27 mouse cellular contexts compared by ENCODE assay signal in the genomic region with DNA sequence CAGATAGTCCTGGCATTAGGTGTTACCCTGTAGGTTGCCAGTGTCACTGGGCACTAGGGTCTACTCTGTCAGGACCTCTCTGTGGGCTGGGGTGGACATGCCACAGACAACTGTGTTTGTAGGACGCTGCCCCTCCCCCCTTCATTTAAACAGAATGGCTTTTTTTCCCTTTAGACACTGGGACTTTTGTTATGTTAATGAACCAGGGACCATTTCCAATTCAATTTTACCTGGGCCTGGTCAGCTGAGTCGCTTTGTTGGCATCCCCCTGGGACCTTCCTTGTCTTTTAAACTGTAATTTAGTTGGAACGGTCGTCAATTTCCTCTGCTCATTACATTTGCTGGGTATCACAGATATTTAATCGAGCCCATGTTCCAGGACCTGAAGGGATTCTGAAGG.
DNase-seq lines count a peak whose midpoint lies in the region; ATAC-seq and TF ChIP-seq lines count a peak whose summit lies in the region.
"Had no signal": no experiment of that assay in that cellular context is flagged by ENCODE, and none has a peak within 500 bp of the region (broad histone marks: within the 10 kb centered on the region; RNA-seq: fewer than 3 reads in every experiment).

No protein-coding gene starts in this region.

- no peak overlapping the region for H3K4me2 ChIP-seq in hindbrain, embryonic 11.5 days (replicated peaks; ENCODE audit: low read depth, low read length)
- no peak overlapping the region for H3K4me2 ChIP-seq in hindbrain, postnatal 0 days (ENCODE audit: low read depth, low read length)
- H3K4me2 ChIP-seq: embryonic facial prominence, embryonic 12.5 days; forebrain, embryonic 15.5 days; heart, embryonic 13.5 days; limb, embryonic 12.5 days; liver, embryonic 11.5 days had no signal

- no peak overlapping the region for H3K4me3 ChIP-seq in hindbrain, embryonic 11.5 days (ENCODE audit: low read depth, low read length)
- no peak overlapping the region for H3K4me3 ChIP-seq in hindbrain, postnatal 0 days (ENCODE audit: low read length)
- H3K4me3 ChIP-seq: embryonic facial prominence, embryonic 12.5 days; forebrain, embryonic 15.5 days; heart, embryonic 13.5 days; limb, embryonic 12.5 days had no signal

- H3K9ac ChIP-seq in hindbrain, embryonic 11.5 days (ENCODE audit: low read depth, low read length) = no peak overlapping the region
- H3K9ac ChIP-seq in hindbrain, postnatal 0 days (replicated peaks; ENCODE audit: low read length) = no peak overlapping the region
- H3K9ac ChIP-seq: embryonic facial prominence, embryonic 12.5 days; forebrain, embryonic 15.5 days; heart, embryonic 13.5 days; limb, embryonic 12.5 days; liver, postnatal 0 days had no signal

- no peaks in the 10 kb centered on the region for H3K27me3 ChIP-seq in hindbrain, embryonic 11.5 days (ENCODE audit: control insufficient read depth, insufficient read depth, low read length)
- no peaks in the 10 kb centered on the region for H3K27me3 ChIP-seq in hindbrain, postnatal 0 days (ENCODE audit: insufficient read depth, low read length)
- H3K27me3 ChIP-seq: embryonic facial prominence, embryonic 12.5 days; heart, embryonic 13.5 days; Patski had no signal

- DNase-seq in hindbrain, embryonic 11.5 days (ENCODE audit: low spot score) = peak; percentile 49
- no peak for DNase-seq in hindbrain, postnatal 0 days (ENCODE audit: low spot score)
- DNase-seq in retina, embryonic 14.5 days (ENCODE audit: low spot score) = peak; percentile 6
- no peak for DNase-seq in retina, postnatal 1 day
- DNase-seq in R1 (ENCODE audit: low read depth, low spot score) = peak; percentile 66
- DNase-seq in mesoderm, embryonic 11.5 days (ENCODE audit: low read depth, low spot score) = peak; percentile 22
- no peak for DNase-seq in urinary bladder, postnatal 25 days (ENCODE audit: low spot score)
- DNase-seq in cerebellum, adult 11 months = no peak
- DNase-seq: adrenal gland, adult 8-10 months; cerebellum, adult 2 months; cerebellum, postnatal 36 days; gastrocnemius, postnatal 14 days; heart, adult 18-20 months; heart, postnatal 14 days; kidney, postnatal 36 days; layer of hippocampus, postnatal 36 days; liver, postnatal 0 days; right cerebral cortex, postnatal 25 days had no signal

- H3K27ac ChIP-seq in hindbrain, embryonic 11.5 days (ENCODE audit: low read depth, low read length) = no peak overlapping the region
- H3K27ac ChIP-seq in hindbrain, postnatal 0 days = no peak overlapping the region
- H3K27ac ChIP-seq: embryonic facial prominence, embryonic 12.5 days; forebrain, embryonic 15.5 days; heart, embryonic 13.5 days; limb, embryonic 12.5 days had no signal

- WGBS in hindbrain, embryonic 11.5 days = 27% methylated on average over 5 of the region's 5 CpGs
- 18% methylated on average over 5 of the region's 5 CpGs for WGBS in hindbrain, postnatal 0 days

- TF ChIP-seq CTCF in hindbrain, postnatal 0 days (IDR thresholded peaks at IDR 0.05; ENCODE audit: low read depth) = no peak

- peaks cover 3% of the 10 kb centered on the region; the same call in 1 of the 2 replicates for H3K4me1 ChIP-seq in hindbrain, embryonic 11.5 days (replicated peaks; ENCODE audit: control insufficient read depth, insufficient read depth, low read length)
- H3K4me1 ChIP-seq in hindbrain, postnatal 0 days (ENCODE audit: insufficient read depth, low read length) = no peaks in the 10 kb centered on the region
- H3K4me1 ChIP-seq: heart, embryonic 13.5 days had no signal

- H3K36me3 ChIP-seq in hindbrain, embryonic 11.5 days (ENCODE audit: control insufficient read depth, insufficient read depth, low read length) = no peaks in the 10 kb centered on the region
- no peaks in the 10 kb centered on the region for H3K36me3 ChIP-seq in hindbrain, postnatal 0 days (ENCODE audit: insufficient read depth, low read length)
- H3K36me3 ChIP-seq: embryonic facial prominence, embryonic 12.5 days; forebrain, embryonic 15.5 days; heart, embryonic 13.5 days; limb, embryonic 12.5 days had no signal

- peak; percentile 30; the same call in 1 of the 2 replicates for ATAC-seq in hindbrain, embryonic 11.5 days (ENCODE audit: low FRiP score)
- ATAC-seq in hindbrain, postnatal 0 days = no peak
- ATAC-seq: activated CD4-positive, CD25-positive, alpha-beta regulatory T cell, adult 4 months; forebrain, embryonic 15.5 days; intestine, embryonic 16.5 days; liver, postnatal 0 days; lung, postnatal 0 days; Patski had no signal

- no peaks in the 10 kb centered on the region for H3K9me3 ChIP-seq in hindbrain, embryonic 11.5 days (ENCODE audit: control insufficient read depth, low read length)
- no peaks in the 10 kb centered on the region for H3K9me3 ChIP-seq in hindbrain, postnatal 0 days (ENCODE audit: low read length)
- H3K9me3 ChIP-seq: embryonic facial prominence, embryonic 12.5 days; forebrain, embryonic 15.5 days; heart, embryonic 13.5 days; limb, embryonic 12.5 days had no signal

Comparison
In these comparisons a context has a peak if more than half of its experiments do, and no peak if none do; other contexts are left out.
1. DNase-seq: peak in hindbrain, embryonic 11.5 days (single experiment), retina, embryonic 14.5 days (single experiment), R1 (single experiment) and mesoderm, embryonic 11.5 days (single experiment); none in hindbrain, postnatal 0 days (single experiment), retina, postnatal 1 day (single experiment), urinary bladder, postnatal 25 days (single experiment) and cerebellum, adult 11 months (single experiment).